Mouse (Mus musculus) brain, adult 2 months (tissue): ENCODE data around the gene Tchhl1.
"Not testable (repeated sequence)": the region's sequence is repeated elsewhere in the genome, so short reads cannot be mapped to it uniquely, and the experiment has no call there.

Experiments used
- DNase-seq: peaks from one replicate; pipeline ENCODE4 v3.0.0; 2011; ENCODE audit warnings: low read depth, low spot score

Gene Tchhl1

DNA sequence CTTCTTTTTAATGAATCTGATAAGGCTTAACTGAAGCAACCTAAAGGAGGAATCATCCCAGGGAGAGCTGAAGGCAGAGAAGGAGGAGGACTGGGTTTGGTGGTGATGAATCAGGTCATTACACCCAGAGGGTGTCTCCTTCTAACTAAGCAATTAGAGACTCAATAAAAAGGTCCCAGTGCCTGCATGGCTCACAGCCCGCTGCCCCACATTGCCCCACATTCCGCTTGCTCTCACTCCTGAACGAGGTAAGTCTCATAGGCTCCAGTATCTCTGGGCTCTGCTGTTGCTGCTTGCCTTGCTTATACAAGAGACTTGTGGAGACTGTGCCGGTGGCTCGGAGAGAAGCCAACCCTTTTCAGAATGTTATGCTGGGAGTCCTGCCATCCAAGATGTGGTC is at the start of gene Tchhl1:
Tchhl1 (plus strand) TSS at position 194 of the 400 bp plus-strand sequence.
- peak; percentile 9 for DNase-seq

DNA sequence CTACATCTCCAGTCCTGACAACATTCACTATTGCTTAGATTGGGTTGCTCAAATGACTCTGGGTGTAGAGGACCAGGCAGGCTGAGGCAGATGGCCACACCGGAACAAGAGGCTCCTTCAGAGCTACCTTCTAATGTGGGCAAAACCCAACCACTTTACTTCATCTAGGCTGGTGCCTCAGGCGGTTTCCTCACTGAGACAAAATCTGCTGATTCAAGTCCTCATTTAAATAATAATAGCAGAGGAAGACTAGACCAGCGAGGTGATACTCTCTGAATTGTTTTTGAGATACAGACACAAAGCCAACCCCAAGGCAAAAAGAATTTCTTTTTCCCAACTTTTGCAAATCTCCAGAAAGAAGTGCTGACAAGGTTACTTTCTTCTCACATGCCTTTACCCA is 36.9 kb upstream of the Tchhl1 start:
- DNase-seq, result no peak

DNA sequence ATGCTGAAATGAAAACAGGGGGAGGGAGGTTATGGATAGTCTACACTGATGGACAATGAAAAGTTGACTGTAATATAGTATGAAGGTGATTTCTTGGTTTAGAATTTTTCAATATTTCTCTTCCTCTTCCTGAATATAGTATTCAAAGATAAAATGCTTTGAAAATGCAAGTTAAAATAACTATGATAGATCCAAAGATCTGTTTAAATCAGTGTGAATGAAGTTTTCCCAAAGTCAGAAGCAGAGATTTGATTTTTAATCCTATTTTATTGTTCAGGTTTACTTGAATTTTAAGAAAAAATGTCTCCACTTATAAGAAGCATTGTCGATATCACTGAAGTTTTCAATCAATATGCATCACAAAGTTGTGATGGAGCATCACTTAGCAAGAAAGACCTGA is 26.5 kb upstream of the Tchhl1 start, which contains the start of gene Tchh:
Tchh (plus strand) TSS at position 301 of the 400 bp plus-strand sequence.
- DNase-seq, result no peak

- peak; percentile 69 for DNase-seq
Observed at GRCm38 (mm10) chr3:93443501-93444101, 25.0 kb upstream of the Tchhl1 start.

DNA sequence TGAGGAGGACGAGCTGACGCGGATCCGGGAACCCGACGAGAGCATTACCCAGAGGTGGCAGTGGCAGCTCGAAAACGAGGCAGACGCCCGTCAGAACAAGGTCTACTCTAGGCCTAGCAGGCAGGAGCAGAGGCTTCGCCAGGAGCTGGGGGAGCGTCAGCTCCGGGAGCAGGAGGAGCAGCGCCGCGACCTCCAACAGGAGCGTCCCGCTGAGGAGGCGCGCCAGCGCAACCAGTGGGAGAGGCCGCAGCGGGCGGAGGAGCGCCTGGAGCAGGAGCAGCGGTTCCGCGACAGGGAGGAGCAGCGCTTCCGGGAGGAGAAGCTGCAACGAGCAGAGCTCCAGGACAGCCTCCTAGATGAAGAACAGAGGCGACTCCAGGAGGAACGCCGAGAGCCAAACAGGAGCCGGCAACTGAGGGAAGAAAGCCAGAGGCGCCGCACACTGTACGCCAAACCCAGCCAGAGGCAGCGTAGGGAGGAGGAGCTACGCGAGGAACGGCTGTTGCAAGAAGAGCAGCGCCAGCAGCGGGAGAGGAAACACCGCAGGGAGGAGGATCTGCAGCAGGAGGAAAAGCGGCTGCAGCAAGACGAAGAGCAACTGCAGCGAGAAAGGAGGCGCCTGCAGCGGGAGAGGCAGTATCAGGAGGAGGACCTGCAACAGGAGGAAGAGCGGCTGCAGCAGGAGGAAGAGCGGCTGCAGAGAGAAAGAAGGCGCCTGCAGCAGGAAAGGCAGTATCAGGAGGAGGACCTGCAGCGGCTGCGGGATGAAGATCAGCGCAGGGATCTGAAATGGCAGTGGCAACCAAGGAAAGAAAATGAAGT is 24.0 kb upstream of the Tchhl1 start:
- peak; percentile 92 for DNase-seq

DNA sequence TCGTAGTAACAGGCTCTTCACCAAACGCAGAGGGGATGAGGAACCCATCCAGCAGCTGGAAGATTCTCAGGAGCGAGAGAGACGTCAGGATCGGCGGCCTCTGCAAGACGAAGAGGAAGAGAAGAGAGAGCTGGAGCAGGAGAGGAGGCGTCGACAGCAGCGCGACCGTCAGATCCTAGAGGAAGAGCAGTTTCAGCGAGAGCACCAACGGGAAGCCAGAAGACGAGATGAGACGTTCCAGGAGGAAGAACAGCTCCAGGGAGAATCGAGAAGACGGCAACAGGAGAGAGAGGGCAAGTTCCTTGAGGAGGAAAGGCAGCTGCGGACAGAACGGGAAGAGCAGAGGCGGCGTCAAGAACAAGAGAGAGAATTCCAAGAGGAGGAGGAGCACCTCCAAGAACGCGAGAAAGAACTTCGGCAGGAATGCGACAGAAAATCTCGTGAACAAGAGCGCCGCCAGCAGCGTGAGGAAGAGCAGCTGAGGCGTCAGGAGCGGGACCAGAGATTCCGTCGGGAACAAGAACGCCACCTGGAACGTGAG is 23.3 kb upstream of the Tchhl1 start:
- peak; percentile 78 for DNase-seq

GRCm38 (mm10) chr3:93446128-93446755 is 22.3 kb upstream of the Tchhl1 start:
- peak; percentile 78 for DNase-seq

- DNase-seq, result not testable (repeated sequence)
Observed at GRCm38 (mm10) chr3:93446756-93447137, 21.8 kb upstream of the Tchhl1 start.

- peak; percentile 93 for DNase-seq
Observed at GRCm38 (mm10) chr3:93447138-93447841, 21.3 kb upstream of the Tchhl1 start.

- DNase-seq, result no peak
Observed at GRCm38 (mm10) chr3:93466556-93466955, 2.0 kb upstream of the Tchhl1 start.

DNA sequence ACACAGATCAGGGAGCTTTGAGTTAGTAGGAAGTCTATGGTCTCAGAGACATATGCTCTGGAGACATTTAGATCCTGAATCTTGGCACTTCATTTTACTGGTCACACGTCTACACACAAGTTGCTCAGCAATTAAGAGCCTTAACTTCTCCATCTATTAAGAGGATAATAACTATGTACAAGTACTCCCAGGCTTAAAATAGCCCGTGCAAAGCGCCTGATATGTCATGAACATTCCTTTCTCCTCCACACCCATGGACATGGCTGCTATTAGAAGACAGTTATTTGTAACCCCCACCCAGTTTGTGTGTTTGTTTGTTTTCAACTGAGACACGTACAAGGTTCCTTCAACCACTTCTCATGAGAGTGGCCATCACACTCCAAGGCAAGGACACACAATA is 1.4 kb upstream of the Tchhl1 start:
- DNase-seq, result peak; percentile 12

DNA sequence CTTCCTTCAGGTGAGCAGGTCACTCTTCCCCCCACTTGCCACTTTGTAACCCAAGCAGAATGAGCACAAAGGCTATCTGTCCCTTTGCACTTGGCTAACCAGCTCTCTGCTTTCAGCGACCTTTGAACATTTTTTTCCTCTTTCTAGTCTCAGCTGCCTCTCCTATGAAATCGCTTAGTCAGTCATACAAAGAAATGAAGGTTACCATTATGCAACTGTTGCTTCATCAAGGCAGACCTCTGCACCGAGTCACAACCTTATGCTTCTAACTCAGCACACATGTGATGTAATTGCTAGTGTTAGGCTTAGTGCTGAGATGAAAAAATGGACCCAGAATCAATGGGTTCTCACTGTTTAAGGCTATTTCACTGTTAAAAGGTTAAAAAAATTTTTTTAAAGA is 1.1 kb downstream of the Tchhl1 start:
- no peak for DNase-seq

DNA sequence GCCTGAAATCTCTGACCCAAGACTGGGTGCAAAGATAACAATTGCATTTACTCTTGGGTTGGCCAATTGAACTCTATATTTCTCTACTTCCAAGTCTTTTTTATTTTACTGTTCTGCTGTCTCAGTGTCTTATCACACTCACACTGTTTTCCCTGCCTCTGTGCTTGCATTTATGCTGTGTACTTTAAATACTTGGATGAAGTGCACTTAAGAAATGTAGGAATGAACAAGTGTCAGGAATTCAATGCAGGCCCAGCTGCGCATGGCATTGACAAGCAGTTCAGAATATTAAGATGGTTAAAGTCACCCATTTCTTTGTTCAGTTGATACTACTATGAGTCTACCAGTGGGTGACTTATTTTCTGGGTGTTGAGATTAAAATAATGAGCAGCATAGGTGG is 11.5 kb downstream of the Tchhl1 start:
- no peak for DNase-seq

GRCm38 (mm10) chr3:93481982-93482616 is 13.5 kb downstream of the Tchhl1 start:
- DNase-seq, result no peak

DNA sequence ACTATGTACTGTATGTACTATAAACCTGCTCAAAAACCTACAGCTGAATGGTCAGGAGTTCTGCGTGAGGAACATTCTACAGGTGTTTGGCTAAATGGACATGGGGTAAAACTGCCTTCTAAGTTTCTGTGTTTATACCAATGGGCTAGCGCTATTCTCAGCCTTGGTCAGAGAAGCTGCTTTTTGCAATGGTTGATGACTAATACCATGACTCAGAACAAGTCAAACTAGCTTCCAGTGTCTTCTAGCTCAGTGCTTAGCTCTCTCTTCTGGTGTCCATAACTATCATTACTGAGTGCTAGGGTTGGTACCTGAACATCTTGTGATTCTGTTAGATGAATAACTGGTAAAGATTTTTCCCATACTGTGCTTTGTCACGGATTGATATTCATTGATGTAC is 17.1 kb downstream of the Tchhl1 start:
- DNase-seq, result peak; percentile 21

- no peak for DNase-seq
Observed at GRCm38 (mm10) chr3:93488541-93488940, 20.0 kb downstream of the Tchhl1 start.

- DNase-seq, result no peak
Observed at GRCm38 (mm10) chr3:93492176-93492575, 23.6 kb downstream of the Tchhl1 start.

- peak; percentile 91 for DNase-seq
Observed at GRCm38 (mm10) chr3:93493992-93494391, 25.4 kb downstream of the Tchhl1 start.

DNA sequence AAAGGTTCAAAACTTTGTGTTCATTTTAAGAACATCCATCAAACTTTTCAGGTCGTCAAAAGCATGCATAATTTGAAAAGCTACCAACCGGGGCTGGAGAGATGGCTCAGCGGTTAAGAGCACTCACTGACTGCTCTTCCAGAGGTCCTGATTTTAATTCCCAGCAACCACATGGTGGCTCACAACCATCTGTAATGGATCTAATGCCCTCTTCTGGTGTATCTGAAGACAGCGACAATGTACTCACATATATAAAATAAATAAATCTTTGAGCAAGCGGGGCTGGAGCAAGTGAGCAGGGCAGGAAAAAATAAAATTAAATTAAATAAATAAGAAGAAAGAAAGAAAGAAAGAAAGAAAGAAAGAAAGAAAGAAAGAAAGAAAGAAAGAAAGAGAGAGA is 26.2 kb downstream of the Tchhl1 start:
- DNase-seq, result not testable (repeated sequence)

GRCm38 (mm10) chr3:93497131-93497530 is 28.6 kb downstream of the Tchhl1 start:
- no peak for DNase-seq

- peak; percentile 55 for DNase-seq
Observed at GRCm38 (mm10) chr3:93499129-93499528, 30.6 kb downstream of the Tchhl1 start.
